Mouse (Mus musculus): ENCODE measurements around the gene Ablim2.

Gene Ablim2

DNA sequence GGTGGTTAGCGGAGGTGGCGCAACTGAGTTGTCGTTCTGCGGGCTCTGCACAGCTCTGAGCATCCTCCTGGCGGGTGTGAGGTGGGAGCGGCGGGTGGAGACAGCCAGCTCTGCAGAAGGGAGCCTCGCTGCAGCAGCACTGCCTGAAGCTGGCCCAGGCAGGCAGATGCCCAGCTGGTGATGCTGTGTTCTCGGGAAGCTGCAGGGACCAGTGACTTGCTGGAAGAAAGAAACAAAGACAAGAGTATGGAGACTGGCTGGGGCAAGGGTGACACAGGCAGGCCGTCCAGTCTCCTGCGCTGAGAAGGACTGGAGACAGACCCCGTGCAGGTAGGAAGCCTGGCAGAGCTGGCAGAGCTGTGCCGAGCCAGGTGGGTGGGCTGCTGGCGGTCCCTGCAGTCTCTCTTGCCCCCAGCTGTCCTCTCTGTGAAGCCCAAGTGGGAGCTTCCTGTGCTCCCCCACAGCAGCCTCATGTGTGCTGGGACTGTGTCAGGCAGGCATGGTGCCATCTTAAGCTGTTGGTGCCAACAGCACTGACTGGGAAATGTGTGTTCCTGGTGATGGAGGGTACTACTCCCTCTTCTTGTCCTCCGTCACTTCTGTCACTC lies 56.8 kb downstream of the Ablim2 start:
- no peak for DNase-seq (ENCODE audit: low spot score in 2 of 2)

DNA sequence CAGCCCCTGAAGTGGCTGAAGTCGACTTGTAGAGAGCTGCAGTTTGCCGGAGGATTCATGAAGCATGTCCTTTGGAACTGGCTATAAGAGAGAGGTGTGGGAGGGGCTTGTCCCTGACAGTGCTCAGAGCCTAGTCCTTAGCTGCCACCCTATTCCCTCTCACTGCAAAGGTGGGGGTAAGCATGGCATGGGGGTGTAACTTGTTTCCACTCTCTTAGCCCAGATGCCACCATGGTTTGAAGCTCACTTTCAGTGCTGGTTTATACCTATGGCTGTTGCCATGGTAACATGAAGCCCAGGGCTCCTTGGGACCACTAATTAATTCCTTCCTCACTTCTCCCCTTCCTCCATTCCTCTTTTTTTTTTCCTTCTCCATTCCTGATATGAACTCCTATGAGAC lies 57.4 kb downstream of the Ablim2 start:
- no peak for DNase-seq (ENCODE audit: low spot score in 2 of 2)

DNA sequence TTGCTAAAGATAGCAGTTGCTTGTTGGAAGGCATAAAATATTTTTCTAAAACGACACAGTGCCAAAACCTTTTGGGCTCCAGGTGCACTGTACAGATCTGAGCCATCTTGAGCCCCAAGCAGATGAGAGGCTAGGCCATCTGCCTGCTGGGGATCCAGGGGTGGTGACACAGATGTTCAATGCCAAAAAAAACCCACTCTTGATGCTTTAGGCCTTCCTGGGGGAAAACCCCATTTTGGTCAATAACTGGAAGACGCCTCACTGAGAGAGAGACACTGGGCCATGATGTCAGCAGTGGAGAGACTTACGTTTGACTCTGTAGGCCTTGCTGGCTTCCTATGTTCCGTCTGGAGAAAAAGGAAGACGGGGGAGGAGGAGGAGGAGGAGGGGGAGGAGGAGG lies 59.6 kb downstream of the Ablim2 start:
- DNase-seq (ENCODE audit: low spot score in 2 of 2): no peak

DNA sequence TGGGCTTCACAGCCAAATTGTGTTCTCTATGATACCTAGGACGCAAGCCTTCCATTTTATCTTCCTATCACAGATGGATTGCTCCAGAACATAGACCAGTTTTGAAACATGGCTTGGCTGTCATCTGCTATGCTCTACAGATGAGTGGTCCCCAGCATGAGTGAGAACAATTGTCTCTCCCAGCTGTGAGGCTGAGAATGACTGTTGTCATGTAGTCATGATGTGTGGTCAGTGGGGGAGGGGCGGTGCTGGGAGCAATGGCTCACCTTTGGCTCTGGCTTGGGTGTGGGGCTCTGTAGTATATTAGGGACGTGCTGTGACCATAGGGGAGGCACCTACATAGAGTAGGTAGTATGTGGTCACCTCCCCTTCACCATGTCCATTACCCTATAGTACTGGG lies 60.2 kb downstream of the Ablim2 start:
- no peak for DNase-seq (ENCODE audit: low spot score in 2 of 2)

DNA sequence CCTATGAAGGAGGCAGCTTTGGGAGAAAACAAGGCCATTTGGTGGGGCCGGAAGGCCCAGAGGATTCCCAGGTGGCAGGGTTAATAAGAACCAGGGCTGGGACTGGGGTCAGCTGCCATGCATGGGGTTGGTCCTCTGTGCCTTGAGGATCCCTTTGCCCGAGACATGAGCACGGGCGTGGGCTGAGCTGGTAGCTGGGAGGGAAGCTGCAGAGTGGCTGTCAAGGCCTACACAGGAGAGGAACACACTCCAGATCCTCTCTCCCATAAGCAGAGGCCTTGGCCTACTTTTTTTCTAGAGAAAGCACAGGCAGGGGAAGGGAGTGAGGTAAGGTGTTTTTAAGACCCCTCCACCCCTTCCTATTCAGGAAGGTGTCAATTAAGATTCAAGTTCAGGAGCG lies 65.0 kb downstream of the Ablim2 start:
- DNase-seq (ENCODE audit: low spot score in 2 of 2): no peak

DNA sequence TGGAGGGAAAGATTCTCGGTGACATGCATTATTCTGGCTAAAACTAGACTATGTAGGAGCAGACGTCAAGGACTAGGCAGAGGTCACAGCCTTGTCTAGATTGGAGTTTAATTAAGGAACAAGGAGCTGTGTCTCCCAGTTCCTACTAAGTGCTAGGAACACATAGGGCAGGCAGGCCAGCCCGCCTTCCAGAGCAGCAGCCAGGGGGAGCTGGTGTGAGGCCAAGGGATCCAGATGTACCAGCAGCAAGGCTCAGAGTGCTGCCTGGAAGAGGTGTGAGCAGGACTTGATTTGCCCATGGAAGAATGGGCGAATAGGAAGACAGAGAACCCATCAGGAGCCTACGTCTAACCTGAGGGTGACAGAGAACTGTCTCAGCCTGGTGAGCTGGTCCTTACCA lies 68.8 kb downstream of the Ablim2 start:
- no peak for DNase-seq (ENCODE audit: low spot score in 2 of 2)

DNA sequence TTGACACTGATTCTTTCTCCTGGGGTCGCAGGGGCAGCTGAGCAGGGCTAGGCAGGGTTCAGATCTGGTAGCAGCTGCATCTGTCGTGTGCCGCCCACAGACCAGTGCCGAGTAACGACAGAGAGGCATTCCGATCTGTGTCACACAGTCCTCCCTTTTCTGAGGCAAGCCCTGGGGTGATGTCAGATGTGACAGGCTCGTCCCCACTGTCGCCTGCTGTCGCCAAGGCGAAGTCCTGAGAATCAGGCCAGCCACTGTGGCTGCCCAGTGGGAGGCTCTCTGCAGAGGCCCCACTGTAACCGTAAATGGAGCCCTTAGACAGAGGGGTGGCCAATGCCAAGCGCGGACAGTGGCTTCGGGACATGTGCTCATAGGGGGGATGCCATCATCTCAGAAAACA lies 69.4 kb downstream of the Ablim2 start:
- no peak for DNase-seq (ENCODE audit: low spot score in 2 of 2)

DNA sequence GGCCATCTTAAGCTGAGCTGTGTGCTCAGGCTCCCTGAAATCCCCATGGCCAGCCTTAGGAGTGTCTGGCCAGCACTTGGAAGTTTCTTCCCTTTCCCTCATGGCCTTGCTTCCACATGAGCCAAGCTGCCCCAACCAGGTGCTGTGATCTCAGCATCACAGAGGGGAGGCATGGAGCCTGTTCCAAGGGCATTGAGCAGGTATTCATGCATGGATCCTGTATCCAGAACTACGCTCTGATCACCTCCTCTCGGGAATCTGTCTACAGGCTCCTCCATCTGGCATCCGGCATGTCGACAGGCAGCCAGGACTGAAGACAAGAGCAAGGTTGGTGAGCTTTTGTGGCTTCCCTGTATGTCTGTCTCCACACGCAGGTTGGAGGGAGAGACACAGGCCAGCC lies 70.2 kb downstream of the Ablim2 start:
- no peak for DNase-seq (ENCODE audit: low spot score in 2 of 2)

DNA sequence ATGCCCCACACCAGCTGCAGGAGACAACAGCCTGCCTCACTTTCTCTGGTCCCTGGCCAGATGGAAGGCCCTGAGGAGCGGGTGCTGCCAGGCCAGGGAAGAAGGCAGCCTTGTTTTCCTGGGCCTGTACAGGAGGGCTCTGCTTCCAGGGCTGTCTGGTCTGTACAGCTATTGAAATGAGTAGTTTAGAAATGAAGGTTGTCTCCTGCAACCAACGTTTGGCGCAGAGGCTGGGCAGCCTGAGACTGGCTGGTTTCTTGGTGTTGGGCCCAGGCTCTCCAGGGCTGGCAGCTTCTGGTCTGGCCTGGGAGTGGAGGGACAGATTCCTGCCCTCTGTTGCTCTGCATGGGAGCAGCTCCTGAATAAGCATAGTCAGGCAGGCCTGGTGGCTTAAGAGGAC lies 72.4 kb downstream of the Ablim2 start:
- DNase-seq (ENCODE audit: low spot score in 2 of 2): no peak

DNA sequence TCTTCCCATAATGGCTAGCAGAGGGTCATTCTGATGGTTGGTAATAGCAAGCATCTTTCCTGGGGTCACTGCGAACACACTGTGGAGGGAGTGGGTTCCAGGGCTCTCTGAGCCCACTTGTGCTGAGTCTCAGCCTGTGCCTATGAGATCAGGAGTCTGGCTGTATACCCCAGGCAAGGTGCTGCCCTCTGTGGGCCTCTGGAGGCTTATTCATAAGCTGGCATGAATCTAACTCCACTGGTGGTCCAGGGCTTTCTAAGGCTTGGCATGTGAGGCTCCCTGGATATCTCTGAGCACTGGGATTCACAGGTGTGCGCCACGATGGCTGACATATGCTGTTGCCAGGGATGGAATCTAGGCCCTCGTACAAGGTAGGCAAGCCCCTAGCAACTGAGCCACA lies 76.2 kb downstream of the Ablim2 start:
- no peak for DNase-seq (ENCODE audit: low spot score in 2 of 2)

DNA sequence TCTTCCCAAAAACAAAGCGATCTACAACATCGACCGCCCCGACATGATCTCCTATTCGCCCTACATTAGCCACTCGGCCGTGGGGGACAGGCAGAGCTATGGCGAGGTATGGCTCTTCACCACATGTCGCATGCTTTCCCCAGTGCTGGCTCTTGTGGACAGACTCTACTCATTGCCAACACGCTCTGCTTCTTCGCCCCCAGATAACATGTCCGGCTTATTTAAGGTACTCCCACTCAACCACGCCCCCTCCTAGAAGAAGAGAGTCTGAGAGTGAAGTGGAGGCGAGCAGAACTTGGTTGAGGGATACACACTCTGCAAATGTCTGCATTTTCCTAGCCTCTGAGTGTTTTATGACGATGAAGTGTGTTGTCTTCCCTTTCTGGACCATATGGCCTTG lies 79.3 kb downstream of the Ablim2 start:
- DNase-seq (ENCODE audit: low spot score in 2 of 2): no peak

DNA sequence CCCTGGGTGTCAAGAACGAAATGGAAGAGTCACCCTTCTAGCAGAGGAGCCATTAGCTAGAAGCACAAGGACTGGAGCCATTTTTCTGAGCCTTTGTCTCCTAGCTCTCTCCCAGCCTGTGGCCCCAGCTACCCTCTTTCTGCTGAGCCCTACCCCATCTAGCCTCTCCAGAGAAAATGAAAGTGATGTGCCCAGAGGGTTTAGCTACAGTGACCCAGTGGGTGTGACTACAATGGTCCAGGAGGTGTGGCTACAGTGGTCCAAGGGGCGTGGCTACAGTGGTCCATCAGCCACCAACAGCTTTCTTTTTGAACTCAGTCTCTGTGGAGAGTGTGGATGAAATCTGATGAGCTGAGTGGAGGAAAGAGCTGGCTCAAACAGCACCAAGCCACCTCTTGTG lies 81.6 kb downstream of the Ablim2 start:
- no peak for DNase-seq (ENCODE audit: low spot score in 2 of 2)

DNA sequence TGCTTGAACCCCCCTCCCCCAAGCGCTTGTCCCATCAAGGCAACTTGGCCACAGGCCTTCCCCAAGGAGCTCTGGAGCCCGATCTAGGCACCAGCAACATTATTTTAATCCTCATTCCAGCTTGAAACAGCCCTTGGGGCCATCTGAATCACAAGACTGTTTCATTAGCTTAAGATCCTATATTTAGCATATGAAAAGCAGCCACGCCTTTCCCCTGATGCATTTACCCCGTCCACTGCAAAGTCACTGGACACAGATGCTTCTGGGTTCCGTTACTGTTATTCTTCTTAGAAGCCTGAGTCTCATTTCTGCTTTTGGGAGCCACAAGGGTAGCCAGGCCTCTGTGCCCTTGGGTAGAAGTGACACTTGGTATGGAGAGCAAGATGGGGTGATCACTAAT lies 93.8 kb downstream of the Ablim2 start:
- no peak for DNase-seq (ENCODE audit: low spot score in 2 of 2)

DNA sequence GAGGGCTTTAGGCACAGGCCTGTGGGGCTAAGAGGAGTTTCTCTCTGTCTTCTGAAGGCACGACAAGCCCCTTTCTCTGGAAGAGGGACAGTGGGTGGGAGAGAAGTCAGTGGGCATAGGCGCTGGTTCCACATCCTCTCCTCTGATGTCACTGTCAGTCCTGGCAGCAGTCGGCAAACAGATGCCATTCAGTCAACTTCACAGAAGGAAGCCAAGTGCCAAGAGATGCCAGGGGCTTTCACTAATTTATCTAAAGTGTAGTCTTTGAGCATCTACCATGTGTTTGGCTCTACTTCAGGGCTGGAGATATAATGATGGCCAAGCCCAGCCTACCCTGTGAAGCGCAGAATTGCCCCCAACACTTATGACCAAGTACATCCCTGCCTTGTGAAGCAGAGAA lies 95.8 kb downstream of the Ablim2 start:
- no peak for DNase-seq (ENCODE audit: low spot score in 2 of 2)

DNA sequence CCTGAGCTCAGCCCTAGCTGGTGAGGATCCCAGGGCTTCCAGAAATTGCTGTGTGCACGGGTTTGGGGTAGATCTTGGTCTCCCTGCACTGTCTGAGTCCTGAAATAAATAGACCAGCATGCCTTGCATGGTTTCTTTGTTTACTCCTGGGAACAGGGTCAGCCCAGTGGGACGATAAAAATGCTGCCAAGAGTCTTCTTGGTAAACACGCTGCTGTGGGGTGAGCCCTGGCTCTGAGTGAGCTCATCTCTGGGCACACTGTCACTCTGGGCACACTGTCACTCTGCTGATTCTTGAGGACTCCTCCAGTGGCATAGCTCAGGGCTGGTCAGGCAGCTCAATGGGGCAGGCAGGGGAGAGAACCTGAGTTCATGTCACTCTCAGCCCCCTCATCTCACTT lies 98.6 kb downstream of the Ablim2 start:
- DNase-seq (ENCODE audit: low spot score in 2 of 2): no peak

DNA sequence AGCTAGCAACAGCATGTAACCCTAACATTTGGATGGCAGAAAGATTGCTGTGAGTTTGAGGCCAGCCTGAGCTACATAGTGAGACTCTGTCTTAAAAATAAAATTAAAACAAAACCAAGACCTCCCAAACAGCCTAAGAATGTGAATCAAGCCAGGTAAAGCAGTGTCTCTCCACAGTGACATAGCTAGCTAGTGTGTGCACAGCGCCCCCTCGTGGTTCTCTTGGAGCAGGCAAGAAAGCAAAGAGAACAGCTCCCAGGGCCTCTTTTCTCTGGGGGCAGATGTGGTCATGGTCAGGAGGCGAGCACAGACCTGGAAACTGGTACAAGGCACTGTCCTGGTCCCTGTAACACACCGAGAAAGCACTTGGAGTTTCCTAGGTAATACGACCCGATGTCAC lies 100.4 kb downstream of the Ablim2 start:
- peak; percentile 15 to 72 for DNase-seq (ENCODE audit: low spot score in 2 of 2)

DNA sequence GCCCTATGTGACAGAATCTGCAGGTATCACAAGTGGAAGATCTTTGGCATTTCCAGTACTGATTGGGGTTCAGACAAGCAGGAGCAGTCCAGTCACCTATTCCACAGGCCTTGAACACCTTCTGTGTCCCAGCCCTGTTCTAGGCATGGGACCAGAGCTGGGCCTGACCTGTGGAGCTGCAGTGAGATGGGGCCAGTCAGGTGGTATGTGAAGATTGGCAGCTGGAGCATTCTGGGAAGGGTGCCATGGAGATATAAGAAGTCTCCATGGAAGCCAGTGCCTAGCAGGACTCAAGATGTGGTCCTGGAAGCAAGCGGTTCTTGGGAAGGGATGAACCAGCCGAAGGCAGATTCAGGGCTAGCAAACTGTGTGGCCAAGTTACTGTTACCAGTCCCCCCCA lies 103.8 kb downstream of the Ablim2 start:
- no peak for DNase-seq (ENCODE audit: low spot score in 2 of 2)

DNA sequence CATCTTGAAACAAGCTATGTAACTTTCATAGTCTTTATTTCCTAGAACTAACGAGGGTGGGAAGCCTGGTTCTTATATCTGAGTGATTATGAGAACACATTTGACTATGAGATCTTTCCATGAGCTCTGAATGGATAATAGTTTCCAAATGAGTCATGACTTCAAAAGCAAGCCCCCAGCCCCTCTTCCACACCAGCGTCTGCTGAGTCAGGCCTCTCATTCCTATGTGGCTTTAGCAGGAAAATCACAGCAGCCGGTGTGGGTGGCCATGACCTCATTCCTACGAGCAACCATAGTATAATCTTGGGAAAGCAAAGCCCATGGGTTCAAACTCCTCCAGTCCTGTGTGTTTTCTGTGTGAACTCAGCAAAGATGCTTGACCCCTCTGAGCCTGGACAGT lies 112.3 kb downstream of the Ablim2 start:
- DNase-seq (ENCODE audit: low spot score in 2 of 2): no peak

DNA sequence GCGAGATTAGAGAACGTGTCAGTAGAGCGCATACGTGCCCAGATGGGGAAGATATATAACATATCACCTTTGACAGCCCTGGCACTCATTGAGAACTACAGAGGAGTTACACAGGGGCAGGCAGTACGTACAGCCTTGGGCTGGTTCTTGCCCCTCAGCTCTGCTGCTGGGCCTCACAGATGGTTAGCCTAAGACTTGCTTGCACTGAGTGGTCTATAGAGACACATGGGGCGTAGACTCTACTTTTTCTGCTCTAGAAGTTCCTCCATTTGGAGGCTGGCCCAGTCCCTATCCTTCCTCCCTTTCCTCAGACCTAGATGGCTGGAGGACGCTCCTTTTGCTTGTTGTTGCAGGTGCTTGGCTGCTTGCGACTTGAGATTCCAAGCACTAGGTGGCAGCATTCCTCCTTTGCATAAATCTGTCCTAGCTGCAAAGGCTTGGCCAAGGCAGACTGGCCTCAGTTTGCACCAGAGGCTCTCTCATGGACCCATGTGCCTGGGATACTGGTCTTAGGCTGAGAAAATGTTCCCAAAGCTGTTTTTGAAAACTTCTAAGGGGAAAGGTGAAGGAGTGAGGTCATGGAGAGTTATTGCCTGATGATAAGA lies 112.8 kb downstream of the Ablim2 start:
- DNase-seq (ENCODE audit: low spot score in 2 of 2): peak; percentile 14 to 60

DNA sequence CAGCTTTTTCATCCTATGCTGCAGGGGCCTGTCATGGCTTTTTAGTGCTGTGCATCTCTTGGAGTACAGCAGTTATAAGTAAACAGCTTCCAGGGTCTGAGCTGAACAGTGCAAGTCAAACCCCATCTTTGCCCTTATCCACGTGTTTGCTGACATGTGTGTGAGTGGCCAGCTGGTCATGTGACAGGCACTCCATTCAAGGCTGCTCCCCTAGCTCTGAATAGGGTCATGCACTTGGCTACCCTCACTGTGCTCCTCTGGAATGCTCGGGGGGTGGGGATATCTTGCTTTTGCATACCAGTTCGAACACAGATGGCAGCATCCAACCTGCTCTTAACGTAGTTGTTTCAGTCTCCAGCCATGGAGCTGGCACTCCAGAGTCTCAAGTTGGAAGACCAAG lies 115.7 kb downstream of the Ablim2 start:
- no peak for DNase-seq (ENCODE audit: low spot score in 2 of 2)

DNA sequence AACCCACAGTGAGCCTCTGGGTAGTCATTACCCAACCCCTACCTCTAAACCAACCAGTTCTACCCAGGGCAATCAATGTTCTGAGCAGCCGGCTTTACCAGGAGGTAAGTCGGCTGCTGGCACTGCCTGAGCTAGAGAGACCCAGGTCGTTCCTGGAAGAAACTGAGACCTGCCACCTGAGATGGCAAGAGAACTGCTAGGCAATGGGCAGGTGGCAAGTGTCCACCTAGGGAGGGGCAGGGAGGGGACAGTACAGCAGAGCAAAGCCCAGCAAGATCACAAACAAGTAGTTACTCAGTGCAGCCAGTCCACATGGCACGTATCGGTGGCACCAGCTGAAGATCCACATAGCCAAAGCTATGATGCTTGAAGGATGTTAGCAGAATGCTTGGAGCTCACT lies 118.6 kb downstream of the Ablim2 start:
- no peak for DNase-seq (ENCODE audit: low spot score in 2 of 2)

DNA sequence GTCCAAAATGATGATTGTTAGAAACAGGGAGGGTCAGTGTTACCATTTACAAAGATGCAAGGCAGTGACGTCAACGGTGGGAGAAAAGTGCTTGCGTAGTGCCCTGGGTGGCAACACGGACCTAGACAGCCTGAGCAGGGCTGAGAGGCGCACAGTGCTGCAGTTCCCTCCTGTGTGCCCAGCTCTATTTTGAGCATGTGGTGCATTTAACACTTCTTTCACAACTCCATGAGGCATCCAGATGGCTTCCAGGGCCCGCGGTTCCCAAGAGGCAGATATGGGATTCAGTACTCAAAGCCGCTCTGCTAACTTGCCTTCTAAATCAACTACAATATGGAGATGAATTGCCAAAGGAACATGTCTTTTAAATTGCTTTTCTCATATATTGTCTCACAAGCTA lies 121.5 kb downstream of the Ablim2 start:
- no peak for DNase-seq (ENCODE audit: low spot score in 2 of 2)

DNA sequence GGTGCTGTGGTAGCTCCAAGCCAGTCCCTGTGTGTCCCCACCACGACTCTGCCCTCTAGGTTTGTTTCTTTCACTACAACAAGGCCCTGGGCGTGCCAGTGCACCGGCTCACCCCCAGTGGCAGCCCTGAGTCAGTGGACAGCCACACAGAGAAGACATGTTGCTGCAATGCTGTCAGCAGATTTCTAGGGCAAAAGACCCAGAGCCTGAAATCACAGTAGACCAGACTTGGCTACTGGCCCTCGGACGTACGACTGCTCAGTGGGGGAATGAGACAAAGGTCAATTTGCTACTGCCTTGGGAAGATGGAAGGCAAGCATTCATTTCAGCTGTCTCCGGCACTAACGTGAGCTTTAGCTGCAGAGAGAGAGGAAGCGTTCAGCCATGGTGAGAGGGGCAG lies 124.7 kb downstream of the Ablim2 start:
- no peak for DNase-seq (ENCODE audit: low spot score in 2 of 2)

DNA sequence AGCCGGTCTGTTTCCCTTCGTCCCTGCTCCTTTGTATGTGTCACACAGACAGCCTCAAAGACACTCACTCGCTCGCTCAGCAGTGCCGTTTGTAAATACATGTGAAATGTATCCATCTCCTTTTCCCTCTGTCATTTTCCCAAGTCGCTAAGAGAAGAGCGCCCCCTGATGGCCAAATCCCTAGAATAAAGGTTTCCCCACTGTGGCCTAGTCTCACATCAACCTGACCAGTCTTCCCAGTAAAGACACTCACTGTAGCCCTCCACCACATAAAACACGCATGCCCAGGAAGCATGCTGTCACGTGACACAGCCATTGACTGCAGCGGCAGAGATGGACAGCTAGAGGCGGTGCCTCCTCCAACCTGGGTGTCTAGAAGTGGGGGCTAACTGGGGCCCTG lies 126.6 kb downstream of the Ablim2 start:
- peak in 1 of 2 experiments; percentile 44 for DNase-seq (ENCODE audit: low spot score in 2 of 2)
